Comparison of ENCODE assay signal across 13 mouse cellular contexts in the genomic region with DNA sequence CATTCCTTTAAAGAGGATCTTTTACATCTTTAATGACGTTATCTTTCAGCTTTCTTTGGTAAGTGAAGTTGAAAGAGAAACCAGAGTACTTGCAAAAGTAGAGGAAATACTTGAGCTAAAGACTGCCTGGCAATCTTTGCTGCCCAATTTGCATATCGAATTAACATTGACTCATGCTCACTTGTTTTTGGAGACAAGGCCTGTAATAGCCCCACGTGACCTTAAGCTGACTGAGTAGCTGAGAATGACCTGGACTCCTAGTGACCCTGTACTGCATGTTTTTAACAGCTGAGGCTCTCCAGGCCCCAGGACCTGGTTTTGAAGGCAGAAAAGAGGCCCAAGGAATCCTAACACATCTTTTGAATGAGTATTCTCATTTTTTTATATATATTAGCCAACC.
DNase-seq lines count a peak whose midpoint lies in the region; TF ChIP-seq lines count a peak whose summit lies in the region.
"Had no signal": no experiment of that assay in that cellular context is flagged by ENCODE, and none has a peak within 500 bp of the region (broad histone marks: within the 10 kb centered on the region; RNA-seq: fewer than 3 reads in every experiment).

No protein-coding gene starts in this region.

- no peak for TF ChIP-seq POLR2A in brain, embryonic 14.5 days (IDR thresholded peaks at IDR 0.05; ENCODE audit: borderline replicate concordance, extremely low read depth, insufficient read depth, insufficient read length, poor library complexity, severe bottlenecking)

- peak; percentile 69 for DNase-seq in heart, adult 11 months
- no peak for DNase-seq in heart, postnatal 14 days
- DNase-seq in lung, postnatal 25 days (ENCODE audit: low spot score): peak; percentile 4
- no peak for DNase-seq in lung, postnatal 10 days
- DNase-seq in brain, embryonic 14.5 days (ENCODE audit: low read depth): peak; percentile 37
- DNase-seq in adipocyte (ENCODE audit: low spot score): no peak
- DNase-seq: adrenal gland, postnatal 14 days; cerebellum, adult 18-20 months; cerebellum, adult 9-10 months; cerebellum, postnatal 14 days; gastrocnemius, postnatal 10 days; gastrocnemius, postnatal 36 days; heart, postnatal 36 days had no signal

- intact Hi-C loops in heart, postnatal 14 days (cut with DNase I): no loop called here

- TF ChIP-seq CTCF in brain, embryonic 14.5 days (IDR thresholded peaks at IDR 0.05; ENCODE audit: borderline replicate concordance, extremely low read depth, insufficient read depth, insufficient read length): no peak

Comparison
In these comparisons a context has a peak if more than half of its experiments do, and no peak if none do; other contexts are left out.
1. DNase-seq: peak in heart, adult 11 months (single experiment), lung, postnatal 25 days (single experiment) and brain, embryonic 14.5 days (single experiment); none in heart, postnatal 14 days (0 of 2), lung, postnatal 10 days (single experiment) and adipocyte (single experiment).